Mouse (Mus musculus) colon, adult 2 months (tissue): ENCODE results near the gene Gm10842. TPM values are rescaled to one million over a fixed set of nuclear protein-coding genes. Genes with fewer than 3 reads are reported as not detected.

Experiments
- polyA plus RNA-seq: library from polyadenylated mRNA; depleted of rRNA; stranded (reverse); fragments of >200 nt; gene quantifications from 2 replicates; pipeline ENCODE4 v1.2.3, GENCODE M21; 2012; rRNA removed

The Gm10842 gene
- not detected in 2 replicates for polyA plus RNA-seq

DNA sequence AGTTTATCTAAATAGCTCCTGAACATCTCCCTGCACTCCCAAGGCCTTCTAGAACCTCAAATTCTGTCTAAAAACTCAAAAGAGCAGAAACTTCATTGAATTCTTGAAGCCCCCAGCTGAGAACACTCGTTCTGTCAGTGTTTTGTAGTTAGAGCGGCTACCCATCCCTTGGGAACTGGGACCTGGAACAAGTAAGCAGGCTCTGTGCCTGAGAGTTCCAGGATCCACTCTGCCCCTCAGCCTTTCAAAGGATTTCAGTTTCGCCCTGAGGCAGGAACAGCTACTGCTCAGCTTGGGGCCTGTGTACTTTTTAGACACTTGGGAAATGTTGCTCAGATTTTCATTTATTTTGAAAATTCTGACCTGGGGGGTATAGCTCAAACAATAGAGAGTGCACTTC is at the start of gene Gm10842:
TSS of gene Gm10842 (plus strand) at position 301 of the 400 bp plus-strand sequence.

DNA sequence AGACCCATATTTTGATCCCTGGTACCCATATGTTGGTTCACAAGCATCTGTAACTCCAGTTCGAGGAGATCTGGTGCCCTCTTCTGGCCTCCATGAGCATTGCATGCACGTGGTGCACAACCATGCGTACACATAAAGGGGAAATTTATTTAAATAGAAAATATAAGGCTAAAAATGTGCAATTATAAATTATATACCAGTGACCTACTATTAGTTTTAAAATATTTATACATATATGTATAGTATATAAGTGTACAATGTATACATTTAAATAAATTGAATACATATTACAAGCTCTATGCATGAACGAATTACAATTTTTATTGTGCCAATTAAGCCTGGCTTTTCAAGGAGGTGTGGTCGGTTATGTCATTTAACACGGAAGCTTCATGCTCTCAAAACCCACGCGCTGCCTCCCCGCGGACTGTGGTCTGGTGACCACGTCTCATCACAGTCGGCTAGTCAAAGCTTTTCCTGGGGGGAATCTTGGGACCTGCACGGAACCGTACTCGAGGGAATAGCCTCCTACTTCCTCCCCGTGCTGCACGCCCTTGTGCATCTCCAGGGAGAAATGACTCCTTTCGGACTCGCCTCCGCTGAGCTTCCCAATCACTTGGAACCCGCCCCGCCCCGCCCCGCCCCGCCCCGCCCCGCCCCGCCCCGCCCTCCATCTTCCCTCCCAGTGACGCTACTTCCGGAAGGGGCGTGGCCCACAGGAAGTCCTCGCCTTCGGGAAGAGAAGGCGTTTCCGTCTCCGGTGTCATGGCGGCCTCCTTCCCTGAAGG is 20.8 kb upstream of the Gm10842 start, which contains the start of gene Mettl2:
TSS of gene Mettl2 (plus strand) at position 691 of the 785 bp plus-strand sequence.

DNA sequence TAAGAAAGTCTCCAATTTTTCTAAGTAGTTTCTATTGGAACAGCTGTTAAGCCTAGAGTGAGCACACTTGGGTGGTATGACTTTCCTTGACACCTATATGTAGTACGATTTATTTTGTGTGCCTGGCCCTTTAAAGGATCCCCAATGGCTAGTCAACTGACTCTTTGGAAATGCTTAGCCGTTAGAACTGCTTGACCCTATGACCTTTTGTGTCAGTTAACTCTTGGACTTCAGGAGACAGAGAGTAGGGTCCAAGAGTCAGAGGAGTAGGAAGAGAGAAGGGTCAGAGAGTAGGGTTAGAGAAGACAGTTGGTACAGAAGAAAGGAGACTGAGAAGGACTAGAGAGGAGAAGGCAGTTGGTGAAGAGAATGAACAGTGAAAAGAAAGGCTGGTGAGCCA is 31.8 kb downstream of the Gm10842 start, which contains the start of gene Tlk2:
TSS of gene Tlk2 (plus strand) at position 292 of the 400 bp plus-strand sequence.

Other genes starting within 250 kb of the Gm10842 start
- not detected in 2 replicates for gene Efcab3, start 83.3 kb upstream of the Gm10842 start, polyA plus RNA-seq
- 7.6 and 8.5 TPM in 2 replicates for gene Mettl2, start 20.5 kb upstream of the Gm10842 start, polyA plus RNA-seq
- 5.9 and 8.0 TPM in 2 replicates for gene Tlk2, start 31.9 kb downstream of the Gm10842 start, polyA plus RNA-seq
- 14.0 and 14.9 TPM in 2 replicates for gene Mrc2, start 145.8 kb downstream of the Gm10842 start, polyA plus RNA-seq